Mouse (Mus musculus) Muller cell, postnatal 12 days (primary cell): ENCODE measurements at regions not wholly inside any gene's neighbourhood (a gene's known extent, or its start where the extent isn't known, plus 50 kb on each side); places are given as distances from the start of the nearest gene placed in this dataset.
A peak's percentile ranks its signal among the peaks of the same experiment; 100 is the strongest.

Experiments
- DNase-seq: peaks from one replicate; pipeline ENCODE4 v3.0.0-alpha.2; 2015; ENCODE audit errors: inconsistent ontology term

- DNase-seq = no peak
Measured at GRCm38 (mm10) chr8:103433532-103434105, 648.2 kb upstream of the Cdh11 start.

GRCm38 (mm10) chr8:103438995-103439717 is 653.7 kb upstream of the Cdh11 start:
- no peak for DNase-seq

- no peak for DNase-seq
Measured at GRCm38 (mm10) chr8:103441163-103441562, 655.7 kb upstream of the Cdh11 start.

GRCm38 (mm10) chr8:103442420-103443125 is 657.1 kb upstream of the Cdh11 start:
- DNase-seq = no peak

GRCm38 (mm10) chr8:103444577-103444976 is 656.8 kb upstream of the Cdh5 start:
- no peak for DNase-seq

GRCm38 (mm10) chr8:103445378-103445777 is 656.0 kb upstream of the Cdh5 start:
- DNase-seq = no peak

GRCm38 (mm10) chr8:103447916-103448315 is 653.5 kb upstream of the Cdh5 start:
- DNase-seq = no peak

GRCm38 (mm10) chr8:103451381-103452018 is 649.9 kb upstream of the Cdh5 start:
- no peak for DNase-seq

GRCm38 (mm10) chr8:103457176-103457575 is 644.2 kb upstream of the Cdh5 start:
- DNase-seq = no peak

- no peak for DNase-seq
Measured at GRCm38 (mm10) chr8:103463557-103463956, 637.9 kb upstream of the Cdh5 start.

- DNase-seq = no peak
Measured at GRCm38 (mm10) chr8:103464777-103465353, 636.6 kb upstream of the Cdh5 start.

GRCm38 (mm10) chr8:103467536-103468160 is 633.8 kb upstream of the Cdh5 start:
- DNase-seq = no peak

- no peak for DNase-seq
Measured at GRCm38 (mm10) chr8:103469049-103469448, 632.4 kb upstream of the Cdh5 start.

GRCm38 (mm10) chr8:103470316-103470715 is 631.1 kb upstream of the Cdh5 start:
- no peak for DNase-seq

GRCm38 (mm10) chr8:103475816-103476797 is 625.3 kb upstream of the Cdh5 start:
- DNase-seq = peak; percentile 58

- DNase-seq = peak; percentile 29
Measured at GRCm38 (mm10) chr8:103482033-103482720, 619.2 kb upstream of the Cdh5 start.

- DNase-seq = no peak
Measured at GRCm38 (mm10) chr8:103485441-103485840, 616.0 kb upstream of the Cdh5 start.

- DNase-seq = peak; percentile 15
Measured at GRCm38 (mm10) chr8:103489411-103489810, 612.0 kb upstream of the Cdh5 start.

- no peak for DNase-seq
Measured at GRCm38 (mm10) chr8:103492914-103493517, 608.4 kb upstream of the Cdh5 start.
